Mouse (Mus musculus) ES-E14 (cell line): ENCODE data around the gene Npc1l1. TPM values are rescaled to one million over a fixed set of nuclear protein-coding genes. Genes with fewer than 3 reads are reported as not detected.

Experiments
- DNase-seq: peaks from one replicate; pipeline ENCODE4 v3.0.0-alpha.2; 2013; ENCODE audit warnings: low read depth, low spot score
- H3K27ac ChIP-seq: 2 replicates; pipeline ENCODE4 v1.5.1; 2012; ENCODE audit warnings: low read depth, mild to moderate bottlenecking, low read length, moderate library complexity, mixed read lengths; ENCODE audit not compliant: poor library complexity, insufficient read depth, severe bottlenecking
- H3K36me3 ChIP-seq: 2 replicates; pipeline ENCODE4 v1.6.1; 2012; ENCODE audit warnings: mild to moderate bottlenecking, low read length, moderate library complexity, mixed read lengths; ENCODE audit not compliant: control insufficient read depth, poor library complexity, insufficient read depth, severe bottlenecking
- H3K4me1 ChIP-seq, 2 experiments: fragments of 150-350 bp in 1 of 2; sonication (generic) in 1 of 2; 2 replicates each; pipeline ENCODE4 v1.6.1; 2012; ENCODE audit warnings: low read length in 2 of 2, mild to moderate bottlenecking in 1 of 2, mixed read lengths in 1 of 2; ENCODE audit not compliant: control insufficient read depth in 2 of 2, insufficient read depth in 2 of 2, poor library complexity in 1 of 2
- H3K4me3 ChIP-seq, 2 experiments: fragments of 150-350 bp in 1 of 2; sonication (generic) in 1 of 2; 2 replicates each; pipeline ENCODE4 v1.5.1; 2012; ENCODE audit warnings: low read length in 2 of 2, low read depth in 1 of 2, mild to moderate bottlenecking in 1 of 2, mixed read lengths in 1 of 2; ENCODE audit not compliant: insufficient read depth in 1 of 2, poor library complexity in 1 of 2, severe bottlenecking in 1 of 2
- H3K9ac ChIP-seq: 2 replicates; pipeline ENCODE4 v1.6.1; 2012; ENCODE audit warnings: low read depth, mild to moderate bottlenecking, low read length, mixed read lengths; ENCODE audit not compliant: poor library complexity, insufficient read depth, severe bottlenecking
- H3K9me3 ChIP-seq: fragments of 150-350 bp; sonication (generic); 2 replicates; pipeline ENCODE4 v1.6.1; 2012; ENCODE audit warnings: low read depth, mild to moderate bottlenecking, low read length; ENCODE audit not compliant: control insufficient read depth, insufficient read depth
- CHD2 ChIP-seq: IDR thresholded peaks from 2 replicates; pipeline ENCODE4 v1.6.1; 2014; ENCODE audit warnings: mild to moderate bottlenecking, low read depth, low read length, inconsistent platforms
- HCFC1 ChIP-seq: IDR thresholded peaks from 2 replicates; pipeline ENCODE4 v1.6.1; 2012; ENCODE audit warnings: low read length, inconsistent platforms, borderline replicate concordance; ENCODE audit not compliant: insufficient read depth
- MAFK ChIP-seq: IDR thresholded peaks from 2 replicates; pipeline ENCODE4 v1.6.1; 2014; ENCODE audit warnings: mild to moderate bottlenecking, low read depth, low read length, inconsistent platforms; ENCODE audit not compliant: insufficient read depth
- ZC3H11A ChIP-seq: IDR thresholded peaks from 2 replicates; pipeline ENCODE4 v1.6.1; 2012; ENCODE audit warnings: low read depth, mild to moderate bottlenecking, inconsistent platforms, low read length, borderline replicate concordance
- ZNF384 ChIP-seq: IDR thresholded peaks from 2 replicates; pipeline ENCODE4 v1.6.1; 2012; ENCODE audit warnings: low read depth, low read length, inconsistent platforms
- in situ Hi-C, 2 experiments: fragments of 600-800 bp; cut with MboI; formaldehyde crosslinking; loops; one replicate each; pipeline ENCODE4 v1.15.1; 2025; ENCODE audit warnings: low sequenced_read_pairs in 2 of 2, inconsistent platforms in 1 of 2; ENCODE audit not compliant: unreplicated experiment in 2 of 2
- total RNA-seq: library from RNA; depleted of rRNA; stranded (reverse); fragments of 300-350 nt; gene quantifications from 2 replicates; pipeline ENCODE4 v1.2.3, GENCODE M21; 2012

The Npc1l1 gene
- total RNA-seq, 1 experiment, result 0.40 TPM

GRCm38 (mm10) chr11:6273607-6274006 is 43.7 kb upstream of the Npc1l1 start:
- no peak for DNase-seq
- Histone ChIP-seq H3K4me1 (no peaks in the 10 kb centered on the region), H3K27ac (no peak overlapping the region), H3K9ac (peak overlapping the region; percentile 81; the same call in 1 of the 2 replicates), H3K9me3 (no peaks in the 10 kb centered on the region), H3K36me3 (peaks cover 9% of the 10 kb centered on the region), H3K4me3 (peak overlapping the region; percentile 81 to 88; a peak in 3 of 4 replicates)
- in situ Hi-C loops, result no loop called here
- TF ChIP-seq ZNF384 (no peak), MAFK (no peak), ZC3H11A (no peak), CHD2 (no peak), HCFC1 (no peak)

DNA sequence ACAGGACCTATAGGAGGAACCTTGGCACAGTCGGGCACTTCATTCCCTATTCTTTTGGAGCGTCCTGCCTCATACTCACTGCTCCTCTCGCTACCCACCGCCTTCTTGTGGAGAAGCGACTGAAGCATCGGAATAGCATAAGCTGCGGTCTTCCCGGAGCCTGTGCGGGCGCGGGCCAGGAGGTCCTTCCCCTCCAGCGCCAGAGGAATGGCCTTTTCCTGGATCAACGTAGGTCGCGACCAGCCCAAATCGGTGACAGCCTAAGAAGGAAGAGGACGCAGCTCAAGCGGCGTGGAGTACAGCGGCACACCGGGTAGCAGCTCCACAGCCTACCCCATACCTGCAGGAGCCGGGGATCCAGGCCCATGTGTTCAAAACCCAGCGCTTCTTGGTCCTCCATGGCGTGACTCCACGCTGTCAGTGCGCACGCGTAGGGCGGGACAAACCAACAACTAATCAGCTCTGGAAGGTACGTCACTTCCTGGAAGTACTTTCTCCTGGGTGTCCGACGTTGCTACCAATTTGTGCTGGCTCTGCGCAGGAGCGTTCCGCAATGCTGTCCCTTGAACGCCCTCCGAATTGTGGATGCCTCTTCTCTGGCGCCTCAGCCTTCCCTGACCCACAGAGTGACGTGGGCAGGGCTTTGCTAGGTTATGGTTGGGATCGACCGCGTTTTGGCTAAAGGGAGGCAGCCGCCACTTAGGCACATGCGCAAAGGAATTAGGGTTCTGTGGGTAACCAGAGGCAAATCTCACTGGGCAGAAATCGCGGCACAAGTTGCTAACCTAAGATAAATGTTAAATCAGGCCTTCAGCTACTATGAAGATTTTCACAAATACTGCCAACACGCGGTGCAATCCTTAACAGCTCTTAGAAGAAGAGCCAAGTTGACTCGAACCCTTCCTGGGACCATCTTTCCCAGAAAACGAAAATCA is 37.6 kb upstream of the Npc1l1 start, which contains the start of gene Ddx56:
Ddx56 (minus strand) TSS at position 453 of the 935 bp plus-strand sequence.
- TF ChIP-seq MAFK (no peak), HCFC1 (peak; percentile 86), CHD2 (no peak), ZC3H11A (no peak), ZNF384 (peak; percentile 32; the same call in 1 of the 2 replicates)
- H3K36me3 ChIP-seq, result peaks cover 41% of the 10 kb centered on the region
- peak within 1 kb of the TSS; percentile 96 for H3K9ac ChIP-seq
- peaks cover 0 to 2% of the 10 kb centered on the region in 2 experiments; a peak in 1 of 4 replicates for H3K4me1 ChIP-seq
- DNase-seq, result peak; percentile 91
- in situ Hi-C loops, result loop anchor here in 1 of 2 experiments (10.0 kb wide), 1 partner anchor 273 kb away; no protein-coding TSS in a partner anchor
- H3K27ac ChIP-seq, result peak within 1 kb of the TSS; percentile 81
- no peaks in the 10 kb centered on the region for H3K9me3 ChIP-seq
- H3K4me3 ChIP-seq, result peak within 1 kb of the TSS; percentile 76 to 92

GRCm38 (mm10) chr11:6266621-6267020 is 36.7 kb upstream of the Npc1l1 start:
- Histone ChIP-seq H3K4me1 (peaks cover 0 to 2% of the 10 kb centered on the region in 2 experiments; a peak in 1 of 4 replicates), H3K9me3 (no peaks in the 10 kb centered on the region), H3K36me3 (peaks cover 46% of the 10 kb centered on the region), H3K9ac (peak overlapping the region; percentile 96), H3K4me3 (peak overlapping the region; percentile 76 to 92), H3K27ac (no peak overlapping the region)
- in situ Hi-C loops, result loop anchor here in 1 of 2 experiments (10.0 kb wide), 1 partner anchor 272 kb away; no protein-coding TSS in a partner anchor
- TF ChIP-seq ZNF384 (no peak), MAFK (no peak), ZC3H11A (no peak), HCFC1 (no peak), CHD2 (no peak)
- no peak for DNase-seq

- H3K27ac ChIP-seq, result no peak overlapping the region
- no peak overlapping the region for H3K4me3 ChIP-seq
- TF ChIP-seq ZNF384, result no peak
- TF ChIP-seq MAFK, result no peak
- peak; percentile 73; the same call in 1 of the 2 replicates for TF ChIP-seq ZC3H11A
- TF ChIP-seq HCFC1, result no peak
- no peak overlapping the region for H3K9ac ChIP-seq
- DNase-seq, result peak; percentile 80
- H3K4me1 ChIP-seq, result peaks cover 0 to 15% of the 10 kb centered on the region in 2 experiments; a peak in 2 of 4 replicates
- H3K9me3 ChIP-seq, result no peaks in the 10 kb centered on the region
- peaks cover 75% of the 10 kb centered on the region for H3K36me3 ChIP-seq
- in situ Hi-C loops, result loop anchor here in 1 of 2 experiments (10.0 kb wide), 1 partner anchor 267 kb away; no protein-coding TSS in a partner anchor
These were observed 31.6 kb upstream of the Npc1l1 start for GRCm38 (mm10) chr11:6261434-6262082.
